Mouse (Mus musculus): ENCODE measurements around the gene Olfr683.
"Not testable (repeated sequence)": the region's sequence is repeated elsewhere in the genome, so short reads cannot be mapped to it uniquely, and the experiment has no call there.

Olfr683 gene

DNA sequence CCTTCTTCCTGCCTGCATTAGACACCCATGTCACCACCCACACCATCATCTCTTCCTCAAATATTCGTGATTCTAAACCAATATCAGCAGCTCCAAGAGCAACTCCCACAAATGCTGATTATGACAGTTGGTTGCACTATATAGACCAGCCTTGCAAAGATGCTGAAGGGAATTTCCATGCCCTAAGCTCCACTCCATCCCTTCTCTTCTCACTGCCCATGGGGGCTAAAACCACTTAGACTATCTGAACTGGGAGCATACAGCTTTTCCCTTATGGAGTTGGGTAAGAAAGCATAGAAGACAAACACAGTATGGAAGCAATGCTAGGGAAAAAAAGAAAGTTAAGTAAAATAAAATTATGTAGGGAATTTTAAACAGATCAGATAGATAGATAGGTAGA is at the start of gene Olfr683:
Gene Olfr683 (minus strand): TSS at position 101 of the 400 bp plus-strand sequence.
- no peak for DNase-seq (ENCODE audit: low spot score)

DNA sequence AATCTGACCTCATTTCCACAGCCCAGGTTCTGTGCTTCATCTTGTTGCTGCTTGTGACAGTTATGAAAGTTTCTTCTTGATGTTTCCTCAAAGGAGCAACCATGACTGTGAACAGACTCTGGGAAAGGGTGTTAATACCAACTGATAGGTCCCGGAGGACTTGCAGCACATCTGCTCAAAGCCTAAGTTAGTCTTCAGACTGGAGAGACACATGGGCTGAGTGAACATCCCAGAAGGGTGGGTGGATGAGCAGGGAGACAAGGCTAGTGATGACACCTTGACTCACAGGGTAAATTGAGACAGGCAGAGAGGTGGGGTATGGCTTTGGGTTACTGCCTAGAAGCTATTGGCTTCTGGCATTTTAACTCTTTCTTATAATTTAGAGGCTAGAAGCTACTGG is 39.1 kb upstream of the Olfr683 start, which contains the start of gene Olfr685:
Gene Olfr685 (minus strand): TSS at position 101 of the 400 bp plus-strand sequence.
- DNase-seq (ENCODE audit: low spot score), result no peak

DNA sequence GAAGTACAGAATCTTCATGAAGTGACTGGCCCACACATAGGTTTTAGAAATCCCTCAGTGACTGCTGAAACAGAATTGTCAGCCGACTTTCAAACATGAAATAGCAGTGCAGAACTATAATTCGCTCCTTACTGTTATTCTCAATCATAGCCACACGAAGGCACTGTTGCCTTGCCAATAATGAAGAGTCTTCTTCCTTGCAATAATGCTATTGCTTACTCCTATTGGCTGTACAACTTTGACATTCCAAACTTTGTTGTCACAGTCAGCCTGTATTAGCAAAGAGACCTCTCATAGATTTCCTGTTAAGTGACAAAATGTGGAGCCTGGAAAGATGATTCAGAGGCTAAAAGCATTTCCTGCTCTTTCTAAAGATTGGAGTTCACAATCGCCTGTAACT is 24.0 kb upstream of the Olfr683 start:
- DNase-seq (ENCODE audit: low spot score), result no peak

DNA sequence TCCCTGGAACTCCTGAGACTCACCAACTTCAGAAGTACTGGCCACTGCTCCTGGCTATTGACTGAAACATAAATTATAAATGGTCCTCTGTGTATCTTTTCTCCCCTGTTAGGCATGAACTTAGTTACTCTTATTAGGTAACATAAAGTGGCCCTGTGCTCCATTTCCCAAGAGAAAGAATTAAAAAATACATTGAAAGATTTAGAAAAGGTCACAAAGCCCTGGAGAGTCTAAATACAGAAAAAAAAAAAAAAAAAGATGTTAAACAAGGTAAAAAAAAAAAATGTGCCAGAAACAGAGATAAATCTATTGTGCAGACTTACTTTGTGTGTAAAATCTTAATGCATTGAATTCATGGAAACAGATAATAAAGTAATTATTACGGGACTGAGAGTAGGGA is 16.7 kb upstream of the Olfr683 start, which contains the start of gene Olfr684:
Gene Olfr684 (minus strand): TSS at position 101 of the 400 bp plus-strand sequence.
- no peak for DNase-seq (ENCODE audit: low spot score)

DNA sequence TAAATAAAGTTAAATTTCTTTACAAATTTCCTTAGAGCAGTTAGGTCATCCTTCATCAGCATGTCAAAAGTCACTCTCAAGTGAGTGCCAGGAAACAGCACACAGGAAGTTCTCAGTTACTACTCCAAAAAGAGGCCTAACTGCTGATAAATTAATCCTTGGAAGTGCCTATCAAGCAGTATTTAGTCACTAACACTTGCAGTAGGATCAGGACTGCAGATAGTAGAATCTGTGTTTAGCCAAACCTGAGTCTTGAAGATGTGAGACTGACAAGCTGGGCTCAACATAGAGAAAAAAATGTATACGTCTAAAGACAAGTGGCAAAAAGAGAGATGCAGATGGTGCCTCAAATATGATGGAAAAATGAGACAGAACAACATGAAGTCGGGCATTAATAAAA is 5.5 kb downstream of the Olfr683 start:
- no peak for DNase-seq (ENCODE audit: low spot score)

DNA sequence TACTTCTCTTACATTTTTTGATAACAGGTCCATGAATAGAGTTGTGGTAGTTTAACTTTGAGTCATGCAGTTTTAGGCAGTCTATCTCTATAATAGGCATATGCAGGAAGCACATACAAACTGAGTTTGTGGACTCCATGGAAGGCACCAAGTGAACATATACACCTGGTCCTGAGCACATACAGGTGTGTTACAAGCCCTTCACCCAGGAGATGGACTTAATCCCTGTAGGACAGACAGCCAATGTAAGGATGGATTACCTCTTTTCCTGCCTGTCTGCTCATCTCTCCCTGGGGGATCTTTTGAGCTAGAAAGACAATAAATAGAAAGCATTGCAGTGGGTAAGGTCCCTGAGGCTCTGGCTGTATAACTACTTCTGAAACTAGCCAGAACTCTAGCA is 30.3 kb downstream of the Olfr683 start, which contains the start of gene Olfr681:
Gene Olfr681 (plus strand): TSS at position 301 of the 400 bp plus-strand sequence.
- DNase-seq (ENCODE audit: low spot score), result no peak

DNA sequence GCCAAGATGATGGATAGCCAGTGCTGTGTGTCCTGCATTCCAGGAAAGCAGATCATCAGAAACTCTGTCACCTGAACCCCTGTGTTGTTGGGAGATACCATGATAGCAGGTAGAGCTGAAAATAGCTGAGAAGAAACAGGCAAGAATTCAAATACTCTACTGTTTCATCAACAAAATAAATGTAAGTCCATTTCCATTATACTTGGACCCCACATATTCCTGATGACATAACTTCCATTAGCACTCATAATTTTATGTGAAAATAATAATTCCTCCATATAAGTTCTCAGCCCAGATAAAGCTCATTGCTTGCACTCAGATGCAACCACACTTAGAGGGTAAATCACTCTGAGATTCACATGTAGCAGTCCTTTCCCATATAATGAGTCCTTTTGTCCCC is 54.1 kb downstream of the Olfr683 start, which contains the start of gene Olfr680-ps1:
Gene Olfr680-ps1 (minus strand): TSS at position 101 of the 400 bp plus-strand sequence.
- DNase-seq (ENCODE audit: low spot score), result not testable (repeated sequence)

Data from urinary bladder, postnatal 14 days (tissue).